In the genomic region with DNA sequence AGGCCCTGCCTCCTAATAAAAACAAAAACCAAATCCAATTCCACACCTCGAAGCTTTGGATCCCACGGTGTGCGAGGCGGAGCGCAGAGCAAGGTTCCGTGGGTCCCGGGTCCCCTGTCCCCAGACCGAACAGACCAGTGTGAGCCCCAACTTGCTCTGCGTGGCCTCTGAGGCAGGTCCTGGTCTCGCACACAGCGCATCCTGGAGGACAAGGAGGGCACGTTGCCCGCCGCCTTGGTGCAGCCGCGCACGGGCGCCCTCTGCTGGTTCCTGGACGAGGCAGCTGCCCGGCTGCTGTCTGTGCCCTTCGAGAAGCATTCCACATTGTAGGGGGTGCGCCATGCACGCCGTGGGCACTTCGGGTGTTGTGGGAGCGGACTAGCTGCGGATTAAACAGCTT, we compare ENCODE assay signal across 8 mouse cellular contexts. TPM values are rescaled to one million over a fixed set of nuclear protein-coding genes. Genes with fewer than 3 reads are reported as not detected.
DNase-seq lines count a peak whose midpoint lies in the region; ATAC-seq and TF ChIP-seq lines count a peak whose summit lies in the region.

No protein-coding gene starts in this region.

- peaks cover 14% of the 10 kb centered on the region for H3K27me3 ChIP-seq in forebrain, embryonic 12.5 days
- peaks cover 4% of the 10 kb centered on the region; the same call in 1 of the 2 replicates for H3K27me3 ChIP-seq in heart, postnatal 0 days (ENCODE audit: control insufficient read depth, insufficient read depth, low read length)
- no peaks in the 10 kb centered on the region for H3K27me3 ChIP-seq in liver, postnatal 0 days (ENCODE audit: insufficient read depth, low read length)
- 0 out of 2 replicates have a peak, but pooled peaks cover 5% of the 10 kb centered on the region for H3K27me3 ChIP-seq in neural tube, embryonic 14.5 days (ENCODE audit: control insufficient read depth, insufficient read depth, low read length)

- DNase-seq in c-Kit-positive CD71-positive TER-119-negative erythroid progenitor cells, embryonic 14.5 days (ENCODE audit: low read depth): peak; percentile 69
- DNase-seq in heart, postnatal 0 days (ENCODE audit: low spot score): peak; percentile 63
- DNase-seq in layer of hippocampus, adult 11-12 months (ENCODE audit: low spot score): peak; percentile 91
- DNase-seq in liver, postnatal 0 days: peak; percentile 92
- peak; percentile 41 for DNase-seq in telencephalon, adult 2 months (ENCODE audit: low read depth, low spot score)

- H3K4me3 ChIP-seq in forebrain, embryonic 12.5 days (replicated peaks): no peak overlapping the region; the same call in 1 of the 2 replicates
- H3K4me3 ChIP-seq in heart, postnatal 0 days (ENCODE audit: low read depth, low read length): no peak overlapping the region
- no peak overlapping the region for H3K4me3 ChIP-seq in liver, postnatal 0 days (ENCODE audit: low read depth, low read length)
- H3K4me3 ChIP-seq in neural tube, embryonic 14.5 days (ENCODE audit: low read depth, low read length): no peak overlapping the region

- no peak overlapping the region for H3K4me2 ChIP-seq in forebrain, embryonic 12.5 days
- no peak overlapping the region for H3K4me2 ChIP-seq in heart, postnatal 0 days (ENCODE audit: low read depth, low read length)
- peak overlapping the region; percentile 15; the same call in 1 of the 2 replicates for H3K4me2 ChIP-seq in liver, postnatal 0 days (ENCODE audit: low read depth, low read length)
- H3K4me2 ChIP-seq in neural tube, embryonic 14.5 days (ENCODE audit: low read depth, low read length): no peak overlapping the region

- H3K27ac ChIP-seq in forebrain, embryonic 12.5 days: no peak overlapping the region
- H3K27ac ChIP-seq in heart, postnatal 0 days (ENCODE audit: low read depth): no peak overlapping the region
- H3K27ac ChIP-seq in liver, postnatal 0 days (ENCODE audit: low read depth): peak overlapping the region; percentile 53
- H3K27ac ChIP-seq in neural tube, embryonic 14.5 days (ENCODE audit: low read depth, low read length): no peak overlapping the region

- no peaks in the 10 kb centered on the region for H3K9me3 ChIP-seq in forebrain, embryonic 12.5 days
- H3K9me3 ChIP-seq in heart, postnatal 0 days (replicated peaks; ENCODE audit: control insufficient read depth, low read length): no peaks in the 10 kb centered on the region
- H3K9me3 ChIP-seq in liver, postnatal 0 days (ENCODE audit: low read length): no peaks in the 10 kb centered on the region
- H3K9me3 ChIP-seq in neural tube, embryonic 14.5 days (ENCODE audit: control insufficient read depth, low read length): no peaks in the 10 kb centered on the region

- peaks cover 26% of the 10 kb centered on the region for H3K4me1 ChIP-seq in forebrain, embryonic 12.5 days
- peaks cover 17% of the 10 kb centered on the region for H3K4me1 ChIP-seq in heart, postnatal 0 days (ENCODE audit: control insufficient read depth, insufficient read depth)
- peaks cover 31% of the 10 kb centered on the region for H3K4me1 ChIP-seq in liver, postnatal 0 days (ENCODE audit: insufficient read depth)
- H3K4me1 ChIP-seq in neural tube, embryonic 14.5 days (ENCODE audit: control insufficient read depth, insufficient read depth, low read length): peaks cover 16% of the 10 kb centered on the region

- peak; percentile 99 for TF ChIP-seq CTCF in heart, postnatal 0 days (IDR thresholded peaks at IDR 0.05; ENCODE audit: low read depth)
- TF ChIP-seq CTCF in liver, postnatal 0 days (IDR thresholded peaks at IDR 0.05; ENCODE audit: low read depth): peak; percentile 100

- TF ChIP-seq EP300 in heart, postnatal 0 days (IDR thresholded peaks at IDR 0.05; ENCODE audit: low read depth): no peak
- no peak for TF ChIP-seq EP300 in liver, postnatal 0 days (IDR thresholded peaks at IDR 0.05; ENCODE audit: low read depth)

- peaks cover 3% of the 10 kb centered on the region for H3K36me3 ChIP-seq in forebrain, embryonic 12.5 days (replicated peaks)
- no peaks in the 10 kb centered on the region for H3K36me3 ChIP-seq in heart, postnatal 0 days (replicated peaks; ENCODE audit: control insufficient read depth, insufficient read depth, low read length)
- peaks cover 11% of the 10 kb centered on the region; the same call in 1 of the 2 replicates for H3K36me3 ChIP-seq in liver, postnatal 0 days (replicated peaks; ENCODE audit: insufficient read depth, low read length)
- no peaks in the 10 kb centered on the region for H3K36me3 ChIP-seq in neural tube, embryonic 14.5 days (ENCODE audit: control insufficient read depth, insufficient read depth, low read length)

- ATAC-seq in CD4-positive, CD25-positive, alpha-beta regulatory T cell, adult 4 months: peak; percentile 41
- peak; percentile 30 for ATAC-seq in forebrain, embryonic 12.5 days (ENCODE audit: low FRiP score)
- peak; percentile 16; the same call in 1 of the 2 replicates for ATAC-seq in heart, postnatal 0 days (ENCODE audit: insufficient read depth, low read depth)
- ATAC-seq in liver, postnatal 0 days: peak; percentile 20; the same call in 1 of the 2 replicates
- ATAC-seq in neural tube, embryonic 14.5 days (ENCODE audit: low read depth): peak; percentile 18; the same call in 1 of the 2 replicates

- 8% methylated on average over 27 of the region's 27 CpGs for WGBS in forebrain, embryonic 12.5 days
- WGBS in heart, postnatal 0 days: 13% methylated on average over 27 of the region's 27 CpGs
- 13% methylated on average over 27 of the region's 27 CpGs for WGBS in liver, postnatal 0 days (ENCODE audit: insufficient replicate concordance)
- 7% methylated on average over 27 of the region's 27 CpGs for WGBS in neural tube, embryonic 14.5 days

- H3K9ac ChIP-seq in forebrain, embryonic 12.5 days: no peak overlapping the region
- no peak overlapping the region for H3K9ac ChIP-seq in heart, postnatal 0 days (replicated peaks; ENCODE audit: low read depth, low read length)
- H3K9ac ChIP-seq in liver, postnatal 0 days (replicated peaks): 0 out of 2 replicates have a peak overlapping the region, but pooled peaks have one; percentile 13
- no peak overlapping the region for H3K9ac ChIP-seq in neural tube, embryonic 14.5 days (replicated peaks; ENCODE audit: low read depth, low read length)

RNA-seq across cellular contexts. Expression of a gene that starts 1.6 kb away (rescaled TPM):
- 1 to 10 TPM; 3.0 to 3.6 TPM for polyA plus RNA-seq in CD4-positive, CD25-positive, alpha-beta regulatory T cell, adult 4 months (2017; shearing (Covaris generic))
- polyA plus RNA-seq in forebrain, embryonic 12.5 days (2016; fragmentation: Nextera tagmentation; extraction: Ambion mirVana): 4.3 and 5.6 TPM in 2 replicates
- 0.04 and 12.6 TPM in 2 replicates for total RNA-seq in heart, postnatal 0 days (2014; rRNA removed; ENCODE audit: low replicate concordance)
- polyA plus RNA-seq in heart, postnatal 0 days (2015; fragmentation: Nextera tagmentation; extraction: Ambion mirVana): 0.59 and 1.6 TPM in 2 replicates
- polyA plus RNA-seq in liver, postnatal 0 days (2015; fragmentation: Nextera tagmentation; extraction: Ambion mirVana): 9.2 and 11.2 TPM in 2 replicates
- polyA plus RNA-seq in neural tube, embryonic 14.5 days (2014; fragmentation: Nextera tagmentation; extraction: Ambion mirVana): 7.5 and 9.3 TPM in 2 replicates

RNA-seq across cellular contexts. Expression of a gene that starts 3.9 kb away (rescaled TPM):
- 10 to 100 TPM; 51.5 to 53.4 TPM for polyA plus RNA-seq in CD4-positive, CD25-positive, alpha-beta regulatory T cell, adult 4 months (2017; shearing (Covaris generic))
- 199 and 208 TPM in 2 replicates for polyA plus RNA-seq in forebrain, embryonic 12.5 days (2016; fragmentation: Nextera tagmentation; extraction: Ambion mirVana)
- 333 and 425 TPM in 2 replicates for total RNA-seq in heart, postnatal 0 days (2014; rRNA removed; ENCODE audit: low replicate concordance)
- 210 and 212 TPM in 2 replicates for polyA plus RNA-seq in heart, postnatal 0 days (2015; fragmentation: Nextera tagmentation; extraction: Ambion mirVana)
- 153 and 158 TPM in 2 replicates for polyA plus RNA-seq in liver, postnatal 0 days (2015; fragmentation: Nextera tagmentation; extraction: Ambion mirVana)
- 239 and 259 TPM in 2 replicates for polyA plus RNA-seq in neural tube, embryonic 14.5 days (2014; fragmentation: Nextera tagmentation; extraction: Ambion mirVana)

RNA-seq across cellular contexts. Expression of a gene that starts 14.9 kb away (rescaled TPM):
- 10 to 100 TPM; 10.8 to 12.2 TPM for polyA plus RNA-seq in CD4-positive, CD25-positive, alpha-beta regulatory T cell, adult 4 months (2017; shearing (Covaris generic))
- 42.7 TPM in 2 replicates for polyA plus RNA-seq in forebrain, embryonic 12.5 days (2016; fragmentation: Nextera tagmentation; extraction: Ambion mirVana)
- total RNA-seq in heart, postnatal 0 days (2014; rRNA removed; ENCODE audit: low replicate concordance): 84.1 and 108 TPM in 2 replicates
- 32.7 and 35.4 TPM in 2 replicates for polyA plus RNA-seq in heart, postnatal 0 days (2015; fragmentation: Nextera tagmentation; extraction: Ambion mirVana)
- polyA plus RNA-seq in liver, postnatal 0 days (2015; fragmentation: Nextera tagmentation; extraction: Ambion mirVana): 25.0 and 25.7 TPM in 2 replicates
- 71.9 and 78.5 TPM in 2 replicates for polyA plus RNA-seq in neural tube, embryonic 14.5 days (2014; fragmentation: Nextera tagmentation; extraction: Ambion mirVana)

RNA-seq across cellular contexts. Expression of a gene that starts 27.2 kb away (rescaled TPM):
- polyA plus RNA-seq in CD4-positive, CD25-positive, alpha-beta regulatory T cell, adult 4 months (2017; shearing (Covaris generic)): 10 to 100 TPM in 1 of 2 experiments, 1 to 10 TPM in 1; 3.4 to 13.6 TPM
- 44.6 and 45.2 TPM in 2 replicates for polyA plus RNA-seq in forebrain, embryonic 12.5 days (2016; fragmentation: Nextera tagmentation; extraction: Ambion mirVana)
- total RNA-seq in heart, postnatal 0 days (2014; rRNA removed; ENCODE audit: low replicate concordance): 68.4 and 178 TPM in 2 replicates
- 62.1 and 68.5 TPM in 2 replicates for polyA plus RNA-seq in heart, postnatal 0 days (2015; fragmentation: Nextera tagmentation; extraction: Ambion mirVana)
- polyA plus RNA-seq in liver, postnatal 0 days (2015; fragmentation: Nextera tagmentation; extraction: Ambion mirVana): 6.0 and 6.8 TPM in 2 replicates
- 61.0 and 70.0 TPM in 2 replicates for polyA plus RNA-seq in neural tube, embryonic 14.5 days (2014; fragmentation: Nextera tagmentation; extraction: Ambion mirVana)

RNA-seq across cellular contexts. Expression of a gene that starts 29.5 kb away (rescaled TPM):
- polyA plus RNA-seq in CD4-positive, CD25-positive, alpha-beta regulatory T cell, adult 4 months (2017; shearing (Covaris generic)): not detected
- not detected in 2 replicates for polyA plus RNA-seq in forebrain, embryonic 12.5 days (2016; fragmentation: Nextera tagmentation; extraction: Ambion mirVana)
- 0.50 TPM in 1 of 2 replicates, not detected in the other for total RNA-seq in heart, postnatal 0 days (2014; rRNA removed; ENCODE audit: low replicate concordance)
- polyA plus RNA-seq in heart, postnatal 0 days (2015; fragmentation: Nextera tagmentation; extraction: Ambion mirVana): 0.12 TPM in 2 replicates
- 0.08 TPM in 1 of 2 replicates, not detected in the other for polyA plus RNA-seq in liver, postnatal 0 days (2015; fragmentation: Nextera tagmentation; extraction: Ambion mirVana)
- not detected in 2 replicates for polyA plus RNA-seq in neural tube, embryonic 14.5 days (2014; fragmentation: Nextera tagmentation; extraction: Ambion mirVana)

Comparison
In these comparisons a context has a peak if more than half of its experiments do, and no peak if none do; other contexts are left out.
1. DNase-seq: peak in every context shown above with its lines; median percentile 92 in liver, postnatal 0 days; 91 in layer of hippocampus, adult 11-12 months; 69 in c-Kit-positive CD71-positive TER-119-negative erythroid progenitor cells, embryonic 14.5 days; 63 in heart, postnatal 0 days; 41 in telencephalon, adult 2 months.